ENCODE assay signal across 17 mouse cellular contexts in genomic region chr2:146553701-146554100, GRCm38 (mm10). TPM values are rescaled to one million over a fixed set of nuclear protein-coding genes. Genes with fewer than 3 reads are reported as not detected.
DNase-seq lines count a peak whose midpoint lies in the region; ATAC-seq and TF ChIP-seq lines count a peak whose summit lies in the region.
"Had no signal": no experiment of that assay in that cellular context is flagged by ENCODE, and none has a peak within 500 bp of the region (broad histone marks: within the 10 kb centered on the region; RNA-seq: fewer than 3 reads in every experiment).

No protein-coding gene starts in this region.

- no peaks in the 10 kb centered on the region for H3K9me3 ChIP-seq in embryonic facial prominence, embryonic 14.5 days (ENCODE audit: control insufficient read depth, low read length)
- no peaks in the 10 kb centered on the region for H3K9me3 ChIP-seq in embryonic facial prominence, embryonic 10.5 days
- H3K9me3 ChIP-seq: heart, embryonic 12.5 days; neural tube, embryonic 15.5 days had no signal

- H3K9ac ChIP-seq in embryonic facial prominence, embryonic 14.5 days (ENCODE audit: low read depth, low read length): no peak overlapping the region
- H3K9ac ChIP-seq: heart, embryonic 12.5 days; lung, embryonic 14.5 days; neural tube, embryonic 15.5 days had no signal

- TF ChIP-seq CTCF in left cerebral cortex, adult 2 months (IDR thresholded peaks at IDR 0.05): no peak

- H3K4me1 ChIP-seq in embryonic facial prominence, embryonic 14.5 days (ENCODE audit: control insufficient read depth, insufficient read depth, low read length): no peaks in the 10 kb centered on the region
- peaks cover 13% of the 10 kb centered on the region for H3K4me1 ChIP-seq in embryonic facial prominence, embryonic 10.5 days
- H3K4me1 ChIP-seq: neural tube, embryonic 15.5 days had no signal

- intact Hi-C loops in left cerebral cortex, adult 2 months (cut with DNase I): loop anchor here (5.0 kb wide), 1 partner anchor 41 kb away; the partner anchor contains the start of gene Ralgapa2
- intact Hi-C loops in left cerebral cortex, postnatal 4 days (cut with DNase I): no loop called here

- 40% methylated on average over 2 of the region's 2 CpGs for WGBS in embryonic facial prominence, embryonic 14.5 days
- 53% methylated on average over 2 of the region's 2 CpGs for WGBS in embryonic facial prominence, embryonic 10.5 days

- no peaks in the 10 kb centered on the region for H3K36me3 ChIP-seq in embryonic facial prominence, embryonic 14.5 days (ENCODE audit: control insufficient read depth, insufficient read depth, low read length)
- H3K36me3 ChIP-seq in embryonic facial prominence, embryonic 10.5 days (replicated peaks): no peaks in the 10 kb centered on the region
- H3K36me3 ChIP-seq: heart, embryonic 12.5 days; neural tube, embryonic 15.5 days had no signal

- H3K27ac ChIP-seq in embryonic facial prominence, embryonic 14.5 days (replicated peaks; ENCODE audit: low read depth, low read length): no peak overlapping the region
- no peak overlapping the region for H3K27ac ChIP-seq in embryonic facial prominence, embryonic 10.5 days (replicated peaks)
- peak overlapping the region; percentile 28; the same call in 1 of the 2 replicates for H3K27ac ChIP-seq in left cerebral cortex, adult 2 months
- H3K27ac ChIP-seq: neural tube, embryonic 15.5 days had no signal

- H3K27me3 ChIP-seq in embryonic facial prominence, embryonic 14.5 days (replicated peaks; ENCODE audit: control insufficient read depth, insufficient read depth, low read length): no peaks in the 10 kb centered on the region
- no peaks in the 10 kb centered on the region for H3K27me3 ChIP-seq in embryonic facial prominence, embryonic 10.5 days (replicated peaks; ENCODE audit: low read depth, poor library complexity, severe bottlenecking)
- H3K27me3 ChIP-seq: heart, embryonic 12.5 days; neural tube, embryonic 15.5 days had no signal

- H3K4me2 ChIP-seq in embryonic facial prominence, embryonic 14.5 days (ENCODE audit: low read depth, low read length): no peak overlapping the region
- H3K4me2 ChIP-seq: heart, embryonic 12.5 days; liver, embryonic 11.5 days; lung, embryonic 14.5 days; neural tube, embryonic 15.5 days had no signal

- DNase-seq in embryonic facial prominence, embryonic 14.5 days (ENCODE audit: low spot score): peak; percentile 26
- DNase-seq in embryonic facial prominence, embryonic 10.5 days (ENCODE audit: low spot score): no peak
- peak; percentile 19 to 26 for DNase-seq in left cerebral cortex, adult 2 months (ENCODE audit: extremely low spot score in 1 of 2, low spot score in 2 of 2)
- no peak for DNase-seq in left cerebral cortex, postnatal 4 days
- DNase-seq in Muller cell, postnatal 12 days (ENCODE audit: inconsistent ontology term): peak; percentile 5
- DNase-seq in ovary, postnatal 14 days (ENCODE audit: low spot score): no peak
- DNase-seq in urinary bladder, postnatal 10 days (ENCODE audit: low spot score): no peak
- DNase-seq: gastrocnemius, postnatal 14 days; heart, postnatal 36 days; kidney, adult 8-10 months; kidney, postnatal 4 days; lung, embryonic 14.5 days had no signal

- ATAC-seq in embryonic facial prominence, embryonic 14.5 days (ENCODE audit: low read depth): no peak
- ATAC-seq in megakaryocyte-erythroid progenitor cell, adult 5-6 weeks (replicated peaks; ENCODE audit: low FRiP score, low TSS enrichment, poor library complexity, severe bottlenecking): peak; percentile 47; the same call in 1 of the 2 replicates
- ATAC-seq: forebrain, embryonic 14.5 days had no signal

- no peak overlapping the region for H3K4me3 ChIP-seq in embryonic facial prominence, embryonic 14.5 days (ENCODE audit: low read depth, low read length)
- H3K4me3 ChIP-seq in embryonic facial prominence, embryonic 10.5 days: no peak overlapping the region
- H3K4me3 ChIP-seq in left cerebral cortex, adult 2 months: no peak overlapping the region
- H3K4me3 ChIP-seq: heart, embryonic 12.5 days; neural tube, embryonic 15.5 days had no signal

RNA-seq across cellular contexts. Expression of gene Ralgapa2, which starts 41.6 kb away (rescaled TPM):
- 4.9 and 6.3 TPM in 2 replicates for polyA plus RNA-seq in embryonic facial prominence, embryonic 14.5 days (2014; fragmentation: Nextera tagmentation; extraction: Ambion mirVana)
- polyA plus RNA-seq in embryonic facial prominence, embryonic 10.5 days (2016; fragmentation: Nextera tagmentation; extraction: Ambion mirVana): 8.9 and 11.3 TPM in 2 replicates
- 10 to 100 TPM; 21.7 to 22.7 TPM for total RNA-seq in left cerebral cortex, adult 2 months (2021)
- 10 to 100 TPM; 42.1 to 42.5 TPM for total RNA-seq in left cerebral cortex, postnatal 4 days (2021)
- total RNA-seq in megakaryocyte-erythroid progenitor cell, adult 5-6 weeks (2014; fragmentation: Nextera tagmentation): 27.1 and 33.1 TPM in 2 replicates
- total RNA-seq in megakaryocyte-erythroid progenitor cell, adult 5-6 weeks (2017): 10.8 and 11.4 TPM in 2 replicates

Comparison
In these comparisons a context has a peak if more than half of its experiments do, and no peak if none do; other contexts are left out.
1. DNase-seq: peak in embryonic facial prominence, embryonic 14.5 days (single experiment), left cerebral cortex, adult 2 months (2 of 2) and Muller cell, postnatal 12 days (single experiment); none in embryonic facial prominence, embryonic 10.5 days (single experiment), left cerebral cortex, postnatal 4 days (single experiment), ovary, postnatal 14 days (single experiment) and urinary bladder, postnatal 10 days (single experiment).